Mouse (Mus musculus) midbrain, postnatal 0 days (tissue): ENCODE measurements at regions not wholly inside any gene's neighbourhood (a gene's known extent, or its start where the extent isn't known, plus 50 kb on each side); places are given as distances from the start of the nearest gene placed in this dataset.

ENCODE experiments used
- ATAC-seq: fragments of 200-750 bp; cut with Nextera tagmentation; 2 replicates; pipeline ENCODE4 v1.8.0; 2017; ENCODE audit warnings: moderate number of reproducible peaks, mild to moderate bottlenecking, moderate TSS enrichment, moderate library complexity; ENCODE audit not compliant: low FRiP score
- DNase-seq: peaks from one replicate; pipeline ENCODE4 v3.0.0-alpha.2; 2015; ENCODE audit warnings: low spot score
- H3K27ac ChIP-seq: fragments of 300-500 bp; sonication (generic); 2 replicates; pipeline ENCODE4 v1.5.1; 2014; ENCODE audit warnings: low read depth, mild to moderate bottlenecking, low read length, mixed read lengths
- H3K27me3 ChIP-seq: fragments of 300-500 bp; sonication (generic); 2 replicates; pipeline ENCODE4 v1.6.1; 2014; ENCODE audit warnings: low read length, control low read depth, mixed read lengths; ENCODE audit not compliant: insufficient read depth
- H3K36me3 ChIP-seq: fragments of 300-500 bp; sonication (generic); 2 replicates; pipeline ENCODE4 v1.6.1; 2014; ENCODE audit warnings: low read length, control low read depth, mixed read lengths; ENCODE audit not compliant: insufficient read depth
- H3K4me1 ChIP-seq: fragments of 300-500 bp; sonication (generic); 2 replicates; pipeline ENCODE4 v1.6.1; 2014; ENCODE audit warnings: mild to moderate bottlenecking, control low read depth, antibody characterized with exemption, low read length, mixed read lengths; ENCODE audit not compliant: insufficient read depth
- H3K4me2 ChIP-seq: fragments of 300-500 bp; sonication (generic); 2 replicates; pipeline ENCODE4 v1.6.1; 2014; ENCODE audit warnings: low read depth, mild to moderate bottlenecking, low read length, mixed read lengths; ENCODE audit not compliant: poor library complexity, severe bottlenecking
- H3K4me3 ChIP-seq: fragments of 300-500 bp; sonication (generic); 2 replicates; pipeline ENCODE4 v1.5.1; 2014; ENCODE audit warnings: low read depth, mild to moderate bottlenecking, low read length, moderate library complexity
- H3K9ac ChIP-seq: fragments of 300-500 bp; sonication (generic); replicated peaks from 2 replicates; pipeline ENCODE4 v1.6.1; 2014; ENCODE audit warnings: mild to moderate bottlenecking, low read length, moderate library complexity, mixed read lengths; ENCODE audit not compliant: poor library complexity, severe bottlenecking
- H3K9me3 ChIP-seq: fragments of 300-500 bp; sonication (generic); 2 replicates; pipeline ENCODE4 v1.6.1; 2016; ENCODE audit warnings: low read length, control low read depth
- CTCF ChIP-seq: IDR thresholded peaks from 2 replicates; pipeline ENCODE4 v1.5.1; 2016; ENCODE audit warnings: antibody characterized with exemption, mild to moderate bottlenecking
- whole genome bisulfite sequencing: fragments of 180-500 bp; shearing (Covaris S2); extraction: QIAGEN DNeasy Blood & Tissue Kit; methylation state at CpG from one replicate; pipeline ENCODE4 v1.1.7; 2014; 5-methylcytosine and 5-hydroxymethylcytosine counted together

DNA sequence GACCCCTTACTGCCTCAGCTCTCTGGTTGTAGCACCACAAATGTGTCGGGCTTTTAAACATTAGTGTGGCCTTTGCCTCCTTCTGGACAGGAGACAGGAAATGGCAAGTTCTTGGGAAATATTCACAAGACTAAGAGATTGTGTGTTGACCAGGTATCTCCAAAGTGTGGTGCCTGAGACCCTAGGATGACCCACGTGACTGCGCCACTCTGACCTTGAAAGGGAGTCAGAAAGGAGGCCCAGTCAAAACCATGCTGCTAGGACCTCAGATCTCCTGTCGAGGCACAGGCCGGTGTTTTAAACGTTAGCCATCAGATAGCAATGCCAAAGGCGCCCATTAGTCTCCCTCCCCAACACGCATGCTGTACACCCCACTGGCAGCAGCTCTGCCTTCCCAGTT lies 100.1 kb upstream of the Ret start:
- no peaks in the 10 kb centered on the region for H3K4me1 ChIP-seq

DNA sequence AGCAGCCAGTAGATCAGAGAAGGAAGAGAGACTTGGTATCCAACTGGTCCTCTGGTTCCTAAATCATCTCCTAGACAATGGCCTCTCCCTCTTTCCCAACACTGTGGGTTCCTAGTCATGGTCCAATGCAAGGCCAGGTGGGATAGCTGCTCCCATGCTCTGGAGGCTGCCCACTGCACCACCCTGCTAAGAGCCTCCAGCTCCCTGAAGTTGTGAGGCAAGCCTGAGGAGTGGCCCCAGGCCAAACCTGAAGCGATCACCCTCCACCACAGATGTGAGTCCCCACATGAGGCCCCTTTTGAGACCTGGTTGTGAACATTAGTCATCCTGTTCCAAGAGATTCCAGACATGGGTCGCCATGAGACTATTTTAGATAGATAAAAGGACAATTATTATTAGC lies 96.5 kb upstream of the Ret start:
- no peak for TF ChIP-seq CTCF
- Histone ChIP-seq H3K36me3 (no peaks in the 10 kb centered on the region), H3K4me2 (no peak overlapping the region), H3K9me3 (no peaks in the 10 kb centered on the region), H3K9ac (no peak overlapping the region), H3K27ac (no peak overlapping the region), H3K4me3 (no peak overlapping the region), H3K4me1 (no peaks in the 10 kb centered on the region), H3K27me3 (no peaks in the 10 kb centered on the region)
- DNase-seq = no peak
- 83% methylated on average over 2 of the region's 2 CpGs for WGBS
- ATAC-seq = no peak

More for the DNA sequence above, 100.1 kb upstream of the Ret start:
- ATAC-seq (no peak), DNase-seq (no peak)
- TF ChIP-seq CTCF = no peak
- Histone ChIP-seq H3K4me3 (no peak overlapping the region), H3K27ac (no peak overlapping the region), H3K9ac (no peak overlapping the region), H3K4me2 (no peak overlapping the region), H3K27me3 (no peaks in the 10 kb centered on the region), H3K36me3 (no peaks in the 10 kb centered on the region), H3K9me3 (no peaks in the 10 kb centered on the region)
- WGBS = 94% methylated on average over 8 of the region's 8 CpGs

DNA sequence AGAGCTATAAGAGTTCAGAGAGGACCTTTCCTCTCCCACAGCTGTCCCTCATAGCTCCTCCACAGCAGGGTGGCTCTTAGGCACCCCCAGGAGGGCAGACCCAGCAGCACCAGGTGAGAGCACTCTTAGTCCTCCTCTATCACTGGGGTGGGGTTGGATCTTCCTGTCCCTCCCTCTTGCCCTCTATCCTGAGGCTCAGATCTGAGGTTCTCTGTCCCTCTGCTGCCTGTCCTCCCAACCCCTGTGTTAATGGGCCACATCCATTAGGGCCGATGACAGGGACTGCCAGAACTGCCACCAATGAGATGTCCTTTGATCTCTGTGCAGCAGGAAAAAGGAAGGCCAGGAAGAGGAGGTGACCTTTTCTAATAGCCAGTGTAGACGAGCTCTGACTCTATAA lies 95.4 kb upstream of the Ret start:
- no peak for ATAC-seq
- no peak for DNase-seq
- TF ChIP-seq CTCF = no peak
- Histone ChIP-seq H3K4me1 (no peaks in the 10 kb centered on the region), H3K27me3 (no peaks in the 10 kb centered on the region), H3K4me2 (no peak overlapping the region), H3K9me3 (no peaks in the 10 kb centered on the region), H3K9ac (no peak overlapping the region), H3K27ac (no peak overlapping the region), H3K36me3 (no peaks in the 10 kb centered on the region), H3K4me3 (no peak overlapping the region)
- 68% methylated on average over 2 of the region's 2 CpGs for WGBS

DNA sequence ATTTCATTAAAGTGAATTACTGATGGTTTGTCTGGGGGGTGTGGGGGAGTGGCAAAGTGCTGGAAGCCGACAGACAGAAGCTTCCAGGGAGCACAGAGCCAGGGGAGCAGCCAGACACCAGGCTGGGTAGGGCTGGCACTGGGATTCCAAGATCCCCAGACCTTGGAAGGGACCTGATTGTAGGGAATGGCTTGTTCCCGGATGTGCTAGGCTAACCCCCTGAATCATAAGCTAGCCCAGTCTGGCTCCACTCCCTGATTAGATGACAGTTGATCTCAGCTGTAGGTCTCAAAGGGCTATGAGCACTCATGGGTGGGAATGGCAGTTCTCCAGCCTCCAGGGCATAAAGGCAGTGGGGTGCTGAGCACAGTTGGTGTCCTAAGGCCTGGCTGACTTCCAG lies 94.8 kb upstream of the Ret start:
- DNase-seq = no peak
- H3K36me3 ChIP-seq = no peaks in the 10 kb centered on the region
- 78% methylated on average over 2 of the region's 2 CpGs for WGBS
- H3K9me3 ChIP-seq = no peaks in the 10 kb centered on the region
- no peak overlapping the region for H3K9ac ChIP-seq
- no peak overlapping the region for H3K4me2 ChIP-seq
- H3K4me3 ChIP-seq = no peak overlapping the region
- no peak for TF ChIP-seq CTCF
- no peak for ATAC-seq
- no peak overlapping the region for H3K27ac ChIP-seq
- H3K27me3 ChIP-seq = no peaks in the 10 kb centered on the region
- no peaks in the 10 kb centered on the region for H3K4me1 ChIP-seq

DNA sequence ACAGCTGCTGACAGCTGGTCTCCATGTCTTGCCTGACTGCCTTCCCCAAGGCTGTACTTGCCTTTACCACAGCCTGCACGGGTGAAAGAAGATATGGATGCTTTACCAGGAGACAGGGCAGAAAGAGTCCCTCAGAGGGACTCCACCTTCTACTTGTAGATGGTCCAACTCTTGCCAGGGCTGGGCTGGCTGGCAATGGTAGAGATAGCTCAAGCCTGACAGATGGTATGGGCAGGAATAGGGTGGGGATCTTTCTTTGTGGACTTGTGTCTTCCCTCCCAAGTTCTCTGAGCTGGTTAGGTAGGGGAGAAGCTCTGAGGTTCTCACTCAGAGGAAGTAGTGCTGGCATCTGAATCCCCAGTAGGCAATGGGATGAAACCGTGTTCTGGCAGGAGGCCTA lies 93.9 kb upstream of the Ret start:
- ATAC-seq (no peak), DNase-seq (no peak)
- Histone ChIP-seq H3K27me3 (no peaks in the 10 kb centered on the region), H3K36me3 (no peaks in the 10 kb centered on the region), H3K9me3 (no peaks in the 10 kb centered on the region), H3K4me1 (no peaks in the 10 kb centered on the region), H3K27ac (no peak overlapping the region), H3K9ac (no peak overlapping the region), H3K4me2 (no peak overlapping the region), H3K4me3 (no peak overlapping the region)
- TF ChIP-seq CTCF = no peak
- WGBS = 86% methylated on average over 2 of the region's 2 CpGs

DNA sequence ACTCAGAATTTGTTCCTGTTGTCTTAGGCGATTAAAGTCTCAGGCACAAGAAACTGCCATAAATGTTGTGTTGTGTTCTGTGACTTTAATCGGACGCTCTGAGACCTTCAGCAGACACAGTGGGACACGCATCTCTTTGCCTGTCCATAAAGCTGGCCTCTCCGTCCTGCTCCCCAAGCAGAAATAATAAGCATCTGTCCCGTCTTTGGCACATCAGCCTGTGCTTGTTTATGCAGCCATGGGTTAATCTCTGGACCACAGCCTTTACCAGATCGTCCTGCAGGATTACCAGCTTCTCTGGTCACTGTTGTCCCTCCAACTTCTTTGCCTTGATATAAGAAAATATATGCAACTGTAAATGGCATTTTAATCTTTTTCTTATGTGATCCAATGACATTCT lies 87.7 kb upstream of the Ret start:
- Histone ChIP-seq H3K36me3 (no peaks in the 10 kb centered on the region), H3K4me1 (no peaks in the 10 kb centered on the region), H3K9ac (no peak overlapping the region), H3K27me3 (no peaks in the 10 kb centered on the region), H3K4me2 (no peak overlapping the region), H3K4me3 (no peak overlapping the region), H3K27ac (no peak overlapping the region), H3K9me3 (no peaks in the 10 kb centered on the region)
- TF ChIP-seq CTCF = no peak
- no peak for ATAC-seq
- DNase-seq = peak; percentile 29
- WGBS = 73% methylated on average over 7 of the region's 7 CpGs
